Mouse (Mus musculus): ENCODE data around the gene Akr1e1.
"Not testable (repeated sequence)": the region's sequence is repeated elsewhere in the genome, so short reads cannot be mapped to it uniquely, and the experiment has no call there.

Akr1e1 gene

GRCm38 (mm10) chr13:4608961-4609409 is at the start of gene Akr1e1:
Akr1e1 (minus strand) TSS chr13:4609174.
- DNase-seq (ENCODE audit: low spot score in 2 of 2) = peak; percentile 86 to 87

- DNase-seq (ENCODE audit: low spot score in 2 of 2) = no peak
Measured at GRCm38 (mm10) chr13:4658346-4658745, 49.4 kb upstream of the Akr1e1 start.

- DNase-seq (ENCODE audit: low spot score in 2 of 2) = no peak
Measured at GRCm38 (mm10) chr13:4656277-4657146, 47.5 kb upstream of the Akr1e1 start.

- DNase-seq (ENCODE audit: low spot score in 2 of 2) = no peak
Measured at GRCm38 (mm10) chr13:4650190-4650589, 41.2 kb upstream of the Akr1e1 start.

GRCm38 (mm10) chr13:4645248-4645647 is 36.3 kb upstream of the Akr1e1 start:
- no peak for DNase-seq (ENCODE audit: low spot score in 2 of 2)

- DNase-seq (ENCODE audit: low spot score in 2 of 2) = no peak
Measured at GRCm38 (mm10) chr13:4610902-4611301, 1.9 kb upstream of the Akr1e1 start.

GRCm38 (mm10) chr13:4608530-4608929 is 444 bp downstream of the Akr1e1 start:
- DNase-seq (ENCODE audit: low spot score in 2 of 2) = no peak

- no peak for DNase-seq (ENCODE audit: low spot score in 2 of 2)
Measured at GRCm38 (mm10) chr13:4606821-4607220, 2.2 kb downstream of the Akr1e1 start.

- not testable (repeated sequence) for DNase-seq (ENCODE audit: low spot score in 2 of 2)
Measured at GRCm38 (mm10) chr13:4603431-4603830, 5.5 kb downstream of the Akr1e1 start.

- no peak for DNase-seq (ENCODE audit: low spot score in 2 of 2)
Measured at GRCm38 (mm10) chr13:4576921-4577320, 32.1 kb downstream of the Akr1e1 start.

- DNase-seq (ENCODE audit: low spot score in 2 of 2) = no peak
Measured at GRCm38 (mm10) chr13:4573871-4574270, 35.1 kb downstream of the Akr1e1 start, which contains the start of gene Akr1c21. Akr1c21 (plus strand) TSS chr13:4574075.

GRCm38 (mm10) chr13:4565996-4566395 is 43.0 kb downstream of the Akr1e1 start:
- DNase-seq (ENCODE audit: low spot score in 2 of 2) = no peak

GRCm38 (mm10) chr13:4560500-4560899 is 48.5 kb downstream of the Akr1e1 start:
- no peak for DNase-seq (ENCODE audit: low spot score in 2 of 2)

- DNase-seq (ENCODE audit: low spot score in 2 of 2) = no peak
Measured at GRCm38 (mm10) chr13:4559143-4559542, 49.8 kb downstream of the Akr1e1 start.
